Mouse (Mus musculus): ENCODE data around the gene Lrrc46. TPM values are rescaled to one million over a fixed set of nuclear protein-coding genes. Genes with fewer than 3 reads are reported as not detected.

Gene Lrrc46
- total RNA-seq, 2 experiments from 2014 or later, result 0.74 to 0.94 TPM

DNA sequence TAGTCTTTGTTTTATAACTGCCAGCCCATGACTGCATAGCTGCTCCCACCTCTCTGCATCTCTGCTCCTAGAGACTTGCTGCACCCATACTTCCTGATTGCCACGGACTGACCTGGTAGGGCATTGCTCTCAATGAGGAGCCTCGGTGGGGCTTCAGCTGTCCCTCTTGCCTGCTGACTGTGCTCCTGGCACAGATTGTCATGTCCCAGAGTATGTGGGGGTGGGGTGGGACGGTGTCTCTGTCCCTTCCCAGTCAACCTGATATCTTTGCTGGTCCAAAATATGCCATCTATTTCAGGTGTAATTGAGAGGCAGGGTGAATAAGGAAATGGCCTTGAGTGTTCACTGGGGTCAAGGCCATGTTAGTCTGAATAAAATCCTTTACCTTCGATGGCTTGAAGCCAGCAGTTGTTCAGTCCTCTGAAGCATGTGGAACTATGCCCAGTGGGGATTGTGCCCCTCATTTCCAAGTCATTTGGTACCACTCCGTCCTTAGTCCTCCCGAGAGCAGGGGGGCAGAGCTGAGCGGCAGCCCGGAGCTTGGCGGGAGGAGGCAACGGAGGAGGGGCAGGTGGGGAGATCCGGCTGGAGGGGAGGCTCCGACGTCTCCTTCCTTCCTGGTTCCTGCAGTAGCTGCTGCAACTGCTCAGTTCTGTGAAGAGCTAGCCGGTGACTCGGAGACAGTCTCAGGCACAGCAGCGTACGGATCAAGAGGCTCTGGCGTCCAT lies 9.2 kb upstream of the Lrrc46 start, which contains the start of gene Osbpl7:
Osbpl7 (plus strand) TSS at position 413 of the 728 bp plus-strand sequence.
- DNase-seq (ENCODE audit: low spot score in 2 of 2), result peak; percentile 81 to 82

DNA sequence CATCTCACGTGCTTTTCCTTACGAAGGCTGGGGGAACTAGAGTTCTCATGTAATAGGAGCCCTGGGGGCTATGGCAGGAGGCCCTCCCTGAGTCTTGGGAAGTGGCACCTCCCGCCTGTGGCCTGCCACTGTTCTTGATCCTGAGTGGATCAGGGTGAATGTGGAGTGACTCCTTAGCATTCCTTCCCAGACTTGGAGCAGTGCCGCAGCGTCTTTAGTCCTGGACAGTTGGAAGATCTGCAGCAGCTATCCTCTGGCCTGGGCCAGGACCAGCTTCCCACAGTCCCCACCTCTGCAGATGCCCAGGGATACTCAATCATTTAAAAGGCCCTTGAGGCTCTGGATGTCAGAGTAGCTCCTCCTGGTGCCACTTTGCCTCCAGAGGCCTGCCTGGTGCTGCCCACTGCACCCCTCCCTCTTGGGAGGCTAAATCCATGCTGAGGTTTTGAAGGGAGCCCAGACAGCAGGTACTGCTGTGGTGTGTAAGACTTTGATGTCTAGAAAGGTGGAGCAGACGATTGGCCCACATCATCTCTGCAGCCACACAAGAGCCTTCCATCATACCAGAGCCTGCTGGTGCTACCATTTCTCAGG lies 8.4 kb upstream of the Lrrc46 start:
- DNase-seq (ENCODE audit: low spot score in 2 of 2), result no peak

DNA sequence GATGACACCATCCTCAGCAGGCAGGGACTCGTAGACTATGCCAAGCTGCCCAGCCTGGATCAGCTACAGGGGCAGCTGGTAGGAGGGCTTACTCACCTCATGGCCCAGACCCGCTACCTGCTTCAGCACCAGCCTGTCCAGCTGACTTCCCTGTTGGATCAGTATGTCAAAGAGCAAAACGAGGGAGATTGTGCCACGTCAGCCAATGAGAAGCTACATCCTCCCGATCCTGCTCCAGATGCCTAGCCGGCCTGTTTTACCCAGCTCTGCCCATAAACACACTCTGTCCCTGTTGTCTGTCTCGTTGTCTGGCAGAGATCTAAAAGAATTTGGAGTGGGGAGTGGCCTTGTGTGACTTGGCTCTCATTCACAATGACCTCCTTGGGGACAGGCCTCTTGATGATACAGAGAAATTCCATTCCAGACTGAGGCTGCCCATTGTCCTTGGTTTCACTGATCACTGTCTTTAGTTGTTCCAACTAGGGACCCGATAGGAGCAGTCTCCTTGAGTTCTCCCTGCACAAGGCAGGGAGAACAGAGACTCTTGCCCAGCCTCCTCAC lies 7.0 kb upstream of the Lrrc46 start:
- no peak for DNase-seq (ENCODE audit: low spot score in 2 of 2)

DNA sequence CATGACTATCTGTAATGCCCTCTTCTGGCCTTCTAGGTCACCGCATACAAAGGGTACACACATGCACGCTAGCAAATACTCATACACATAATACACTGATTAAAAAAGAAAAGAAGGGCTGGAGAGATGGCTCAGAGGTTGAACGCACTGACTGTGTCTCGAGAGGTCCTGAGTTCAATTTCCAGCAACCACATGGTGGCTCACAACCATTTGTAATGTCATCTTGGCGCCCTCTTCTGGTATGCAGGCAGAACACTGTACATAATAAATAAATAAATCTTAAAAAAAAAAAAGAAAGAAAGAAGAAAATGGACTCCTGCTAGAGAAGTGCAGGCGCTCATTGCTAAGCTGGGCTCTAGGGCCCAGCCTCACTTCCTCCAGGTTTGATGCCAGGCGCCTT lies 4.7 kb upstream of the Lrrc46 start:
- no peak for DNase-seq (ENCODE audit: low spot score in 2 of 2)

DNA sequence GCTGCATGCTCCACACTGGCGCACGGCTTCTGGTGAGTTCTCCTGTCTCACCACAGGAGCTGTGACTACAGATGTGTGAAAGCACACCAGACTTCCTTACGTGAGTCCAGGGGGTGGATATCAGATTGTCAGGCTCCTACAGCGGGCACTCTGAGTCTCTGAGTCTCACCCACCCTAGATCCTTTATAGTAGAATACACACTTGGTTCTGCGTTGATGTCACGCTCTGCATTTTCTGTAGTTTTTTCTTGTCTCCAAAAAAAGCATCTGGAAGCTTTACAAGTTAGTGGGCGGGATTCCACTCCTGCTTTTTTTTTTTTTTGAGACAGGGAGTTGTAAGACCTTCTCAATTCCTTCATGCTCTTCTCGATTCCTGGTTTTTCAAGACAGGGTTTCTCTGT lies 3.7 kb upstream of the Lrrc46 start:
- DNase-seq (ENCODE audit: low spot score in 2 of 2), result no peak

DNA sequence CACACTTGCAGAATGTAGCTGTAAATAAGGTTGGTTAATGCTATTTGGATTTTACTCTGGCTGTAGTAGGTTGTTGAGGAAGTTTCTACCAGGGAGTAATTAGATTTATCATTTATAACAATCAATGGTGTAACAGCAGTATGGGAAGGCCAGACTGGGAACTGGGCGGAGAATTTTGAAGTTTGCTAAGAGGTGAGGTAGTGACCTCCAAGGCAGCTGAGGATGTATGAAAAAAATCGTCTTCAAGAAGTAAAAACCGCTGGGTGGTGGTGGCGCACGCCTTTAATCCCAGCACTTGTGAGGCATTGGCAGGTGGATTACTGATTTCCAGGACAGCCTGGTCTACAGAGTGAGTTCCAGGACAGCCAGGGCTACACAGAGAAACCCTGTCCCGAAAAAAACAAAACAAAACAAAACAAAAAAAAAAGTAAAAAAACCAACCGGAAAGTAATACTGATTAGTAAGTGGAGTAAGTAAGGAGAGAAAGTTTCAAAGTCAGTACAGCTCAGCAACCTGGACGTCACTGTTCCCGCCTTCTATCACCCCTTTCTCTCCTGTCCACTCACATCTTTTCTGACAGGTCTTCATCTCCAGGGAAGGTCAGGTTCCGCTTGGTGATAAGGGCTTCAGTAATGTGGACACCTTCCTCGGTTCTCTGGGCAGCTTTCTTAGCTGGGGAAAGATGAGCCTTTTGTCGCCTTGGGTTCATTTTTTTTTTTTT lies 746 bp downstream of the Lrrc46 start:
- no peak for DNase-seq (ENCODE audit: low spot score in 2 of 2)

DNA sequence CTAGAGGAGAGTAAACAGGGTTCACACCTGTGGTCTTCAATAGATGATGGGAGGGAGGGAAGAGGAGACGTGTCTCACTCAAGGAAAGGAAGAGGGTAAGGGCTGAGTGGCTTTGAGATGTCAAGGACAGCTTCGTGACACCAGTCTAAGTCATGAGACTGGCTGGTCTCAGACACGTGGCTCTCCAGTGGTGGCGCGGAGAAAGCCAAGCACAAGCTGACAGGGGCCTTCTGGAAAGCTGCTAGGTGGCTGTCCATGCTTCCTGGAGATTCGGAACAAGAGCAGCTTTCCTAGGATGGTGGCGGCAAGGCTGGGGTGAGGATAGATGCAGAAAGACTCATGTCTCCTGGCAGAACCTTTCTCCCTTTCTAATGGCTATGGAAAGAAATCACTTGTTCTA lies 2.3 kb downstream of the Lrrc46 start:
- no peak for DNase-seq (ENCODE audit: low spot score in 2 of 2)

DNA sequence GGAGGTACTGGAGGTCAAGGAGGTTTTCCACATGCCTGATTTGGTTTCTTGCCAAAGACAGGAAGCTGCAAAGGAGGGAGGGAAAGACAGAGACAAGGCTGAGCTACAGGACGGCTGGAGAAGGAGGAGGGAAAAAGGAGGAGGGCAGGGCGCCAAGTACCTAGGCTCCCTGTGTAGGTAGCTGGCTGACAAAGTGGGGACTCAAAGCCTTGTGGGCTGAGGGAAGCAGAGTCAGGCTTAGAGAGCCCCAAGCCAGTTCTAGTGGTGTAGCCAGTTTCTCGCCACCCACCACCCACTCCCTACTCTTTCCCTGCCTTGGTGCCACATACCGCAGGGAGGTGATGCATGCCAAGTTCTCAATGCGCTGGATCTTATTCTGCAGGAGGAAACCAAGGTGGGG lies 5.1 kb downstream of the Lrrc46 start:
- no peak for DNase-seq (ENCODE audit: low spot score in 2 of 2)

DNA sequence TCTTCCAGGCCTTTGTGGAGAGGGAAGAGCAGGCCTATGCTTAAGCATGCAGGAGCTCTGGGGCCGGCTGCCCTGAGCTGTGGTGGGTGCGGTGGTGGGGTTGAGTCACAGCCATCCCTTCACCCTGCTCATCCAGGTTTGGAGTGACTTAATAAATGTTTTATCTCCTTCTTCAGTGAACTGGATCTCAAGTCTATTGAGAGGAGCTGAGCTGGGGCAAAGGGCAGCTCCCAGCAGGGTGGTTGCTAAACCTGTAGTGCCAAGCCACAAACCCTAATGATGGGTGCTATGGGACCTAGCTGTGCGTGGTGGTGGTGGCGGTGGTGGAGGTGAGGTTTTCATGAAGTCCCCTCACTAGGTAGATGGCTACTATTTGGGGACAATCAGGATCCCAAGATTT lies 7.4 kb downstream of the Lrrc46 start:
- DNase-seq (ENCODE audit: low spot score in 2 of 2), result no peak

DNA sequence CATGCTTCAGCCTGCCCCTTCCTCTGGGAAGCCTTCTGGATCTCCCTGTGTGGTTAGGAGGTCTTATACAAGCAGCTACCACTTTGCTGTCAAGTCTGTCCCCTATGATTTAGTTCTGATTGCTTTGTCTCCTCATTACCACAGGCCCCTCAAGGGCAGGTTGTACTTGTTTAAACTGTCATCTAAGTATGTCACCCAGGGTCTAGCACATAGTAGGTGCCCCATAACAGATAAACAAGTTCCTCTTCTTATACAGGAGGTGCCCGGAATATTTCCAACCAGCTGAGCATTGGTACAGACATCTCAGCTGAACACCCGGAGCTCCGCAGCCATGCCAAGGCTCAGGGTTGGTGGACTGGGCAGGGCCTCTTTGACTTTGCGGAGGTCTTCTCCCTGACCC lies 8.7 kb downstream of the Lrrc46 start:
- no peak for DNase-seq (ENCODE audit: low spot score in 2 of 2)

DNA sequence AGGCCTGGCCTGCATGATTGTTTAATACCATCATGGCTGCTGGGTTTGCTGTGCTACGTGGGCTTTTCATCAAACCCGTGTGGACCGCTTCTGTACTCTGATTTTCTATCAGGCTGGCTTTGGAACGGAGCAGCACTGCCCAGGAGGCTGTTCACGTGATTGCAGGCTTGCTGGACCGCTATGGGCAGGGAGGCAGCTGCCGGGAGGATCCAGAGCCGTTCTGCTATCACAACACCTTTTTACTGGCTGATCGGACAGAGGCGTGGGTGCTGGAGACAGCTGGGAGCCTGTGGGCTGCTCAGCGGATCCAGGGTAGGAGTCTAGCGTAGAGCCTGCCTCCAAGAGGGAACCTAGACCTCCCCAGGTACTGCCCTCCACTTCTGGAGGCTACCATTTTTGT lies 9.2 kb downstream of the Lrrc46 start:
- no peak for DNase-seq (ENCODE audit: low spot score in 2 of 2)

DNA sequence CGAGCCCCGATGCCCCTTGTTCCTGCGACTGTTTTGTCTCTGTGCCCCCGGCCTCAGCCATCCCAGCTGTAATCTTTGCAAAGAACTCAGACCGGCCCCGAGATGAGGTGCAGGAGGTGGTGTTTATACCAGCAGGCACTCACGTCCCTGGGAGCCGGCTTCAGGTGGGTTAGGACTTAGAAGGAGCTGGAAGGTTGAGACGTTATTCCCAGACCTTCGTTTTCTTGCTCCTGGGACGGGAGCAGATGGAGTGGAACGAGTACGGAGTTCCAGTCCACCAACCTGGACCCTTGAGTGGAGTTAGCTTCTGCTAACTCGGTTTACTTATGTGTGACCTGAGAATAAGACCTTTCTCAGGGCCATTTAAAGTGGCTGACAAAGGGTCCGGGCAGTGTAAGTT lies 10.8 kb downstream of the Lrrc46 start:
- no peak for DNase-seq (ENCODE audit: low spot score in 2 of 2)

DNA sequence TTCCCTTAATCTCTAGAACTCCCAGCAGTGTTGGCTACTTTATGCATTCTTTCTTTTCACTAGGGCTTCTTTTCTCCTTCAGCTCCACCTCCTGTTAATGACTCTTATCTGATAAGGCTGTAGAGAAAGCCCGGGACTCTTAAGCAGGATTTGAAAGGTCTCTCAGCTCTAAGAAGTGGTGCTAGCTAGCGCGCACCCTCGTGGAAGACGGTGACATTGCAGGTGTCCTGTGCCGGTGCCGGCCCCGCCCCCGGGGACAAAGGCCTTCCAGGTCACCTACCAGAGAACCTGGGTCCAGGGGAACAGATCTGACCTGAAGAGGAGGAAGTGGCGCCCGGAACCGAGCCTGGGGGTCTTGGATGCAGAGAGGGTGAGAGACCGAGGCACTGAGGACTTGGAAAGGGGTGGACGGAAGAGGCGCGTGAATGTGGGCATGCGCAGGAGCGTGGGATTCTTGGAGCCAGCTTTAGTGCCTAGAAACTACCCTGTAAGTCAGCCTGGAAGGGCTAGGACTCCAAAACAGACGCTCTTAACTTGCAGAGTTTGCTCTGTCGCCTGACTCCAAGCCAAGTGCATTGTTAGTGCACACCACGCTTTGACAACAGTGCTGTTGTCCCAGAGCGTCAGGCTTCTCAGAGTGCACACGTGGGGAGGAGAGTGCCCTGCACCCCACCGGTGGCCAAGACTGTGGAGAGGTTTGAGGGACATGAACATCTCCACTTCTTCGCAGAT lies 11.4 kb downstream of the Lrrc46 start, which contains the start of gene Scrn2:
Scrn2 (plus strand) TSS at position 253 of the 732 bp plus-strand sequence.
- DNase-seq (ENCODE audit: low spot score in 2 of 2), result peak; percentile 66 to 84

DNA sequence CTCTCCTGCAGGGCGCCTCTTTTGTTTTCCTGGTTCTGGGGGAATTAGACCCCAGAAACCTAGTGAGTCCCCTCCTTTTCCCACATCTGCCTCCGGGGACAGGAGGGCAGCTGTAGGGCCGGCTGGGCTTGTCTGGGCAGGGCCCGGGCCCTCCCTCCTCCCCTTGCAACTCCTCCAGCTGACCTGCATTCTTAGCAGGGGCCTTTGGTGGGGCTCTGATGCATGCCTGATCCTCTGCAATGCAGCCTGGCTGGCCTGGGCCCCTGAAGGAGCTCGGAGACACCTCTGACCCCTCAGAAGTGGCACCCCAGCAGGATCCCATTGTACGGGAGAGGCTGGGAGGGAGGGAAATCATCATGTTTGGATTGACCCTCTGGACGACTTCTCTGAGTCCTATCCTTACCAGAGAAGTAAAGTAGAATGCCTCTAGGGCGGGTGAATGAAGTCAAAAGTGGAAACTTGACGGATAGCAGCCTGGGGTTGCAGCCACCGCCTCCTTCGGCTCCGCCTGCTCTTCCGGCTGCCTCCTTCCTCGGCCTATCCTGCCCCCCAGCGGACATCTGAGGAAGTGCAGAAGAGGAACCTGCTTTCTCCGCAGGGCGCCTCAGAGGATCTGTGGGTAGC lies 15.4 kb downstream of the Lrrc46 start:
- DNase-seq (ENCODE audit: low spot score in 2 of 2), result peak; percentile 65 to 82

DNA sequence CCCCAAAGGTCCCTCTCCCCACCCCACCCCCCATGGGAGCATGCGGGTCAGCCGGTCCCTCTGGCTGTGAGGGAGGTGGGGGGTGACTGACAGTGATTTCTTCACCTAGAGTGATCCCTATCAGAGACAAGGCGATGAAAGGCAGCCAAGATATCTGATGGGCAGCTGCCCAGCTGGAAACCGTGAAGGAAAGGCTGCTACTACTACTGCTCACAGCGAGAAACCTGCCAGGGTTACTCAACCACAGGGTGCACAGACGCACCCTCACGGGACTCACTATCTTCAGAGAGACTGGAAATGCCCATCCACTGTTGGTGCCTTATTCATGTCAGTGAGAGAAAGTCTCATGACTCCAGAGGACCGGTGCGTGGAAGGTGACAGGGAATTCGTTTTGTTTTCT lies 16.2 kb downstream of the Lrrc46 start:
- DNase-seq (ENCODE audit: low spot score in 2 of 2), result no peak

DNA sequence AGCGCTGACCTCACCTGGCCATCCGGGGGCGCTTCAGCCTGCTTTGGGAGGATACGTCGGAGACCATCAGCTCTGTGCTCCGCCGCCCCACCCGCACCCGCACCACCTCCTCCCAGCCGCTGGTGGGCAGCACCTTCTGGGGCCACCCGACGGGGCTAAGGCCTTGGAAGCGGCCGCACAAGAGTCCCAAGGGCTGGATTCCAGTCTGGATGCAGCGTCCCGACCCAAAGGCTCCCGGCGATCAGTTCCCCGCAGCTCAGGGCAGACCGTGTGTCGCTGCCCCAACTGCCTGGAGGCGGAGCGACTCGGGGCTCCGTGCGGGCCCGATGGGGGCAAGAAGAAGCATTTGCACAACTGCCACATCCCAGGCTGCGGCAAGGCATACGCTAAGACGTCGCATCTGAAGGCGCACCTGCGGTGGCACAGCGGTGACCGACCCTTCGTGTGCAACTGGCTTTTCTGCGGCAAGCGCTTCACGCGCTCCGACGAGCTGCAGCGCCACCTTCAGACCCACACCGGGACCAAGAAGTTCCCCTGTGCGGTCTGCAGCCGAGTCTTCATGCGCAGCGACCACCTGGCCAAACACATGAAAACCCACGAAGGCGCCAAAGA lies 19.2 kb downstream of the Lrrc46 start:
- peak; percentile 30 to 55 for DNase-seq (ENCODE audit: low spot score in 2 of 2)

DNA sequence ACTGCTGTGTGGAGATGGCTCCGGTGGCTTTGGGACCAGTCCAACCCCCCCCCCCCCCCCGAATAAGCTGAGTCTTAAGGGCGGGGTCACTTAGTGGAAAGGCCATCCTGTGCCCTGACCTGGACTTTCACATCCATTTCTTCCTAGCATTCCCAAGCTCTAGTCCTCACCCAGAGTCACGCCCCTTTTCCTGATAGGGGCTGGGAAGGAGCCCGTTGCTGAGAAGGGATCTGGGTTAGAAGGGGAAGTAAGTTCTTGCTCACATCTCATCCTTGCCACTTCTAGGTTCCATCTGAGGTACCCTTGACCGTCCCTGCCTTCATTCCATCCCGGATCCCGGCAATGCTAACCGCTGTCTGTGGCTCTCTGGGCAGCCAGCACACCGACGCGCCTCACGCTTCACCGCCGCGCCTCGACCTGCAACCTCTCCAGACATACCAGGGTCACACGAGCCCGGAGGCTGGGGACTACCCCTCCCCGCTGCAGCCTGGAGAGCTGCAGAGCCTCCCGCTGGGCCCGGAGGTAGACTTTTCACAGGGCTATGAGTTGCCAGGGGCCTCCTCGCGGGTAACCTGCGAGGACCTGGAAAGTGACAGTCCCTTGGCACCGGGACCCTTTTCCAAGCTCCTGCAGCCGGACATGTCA lies 20.0 kb downstream of the Lrrc46 start:
- DNase-seq (ENCODE audit: low spot score in 2 of 2), result no peak

DNA sequence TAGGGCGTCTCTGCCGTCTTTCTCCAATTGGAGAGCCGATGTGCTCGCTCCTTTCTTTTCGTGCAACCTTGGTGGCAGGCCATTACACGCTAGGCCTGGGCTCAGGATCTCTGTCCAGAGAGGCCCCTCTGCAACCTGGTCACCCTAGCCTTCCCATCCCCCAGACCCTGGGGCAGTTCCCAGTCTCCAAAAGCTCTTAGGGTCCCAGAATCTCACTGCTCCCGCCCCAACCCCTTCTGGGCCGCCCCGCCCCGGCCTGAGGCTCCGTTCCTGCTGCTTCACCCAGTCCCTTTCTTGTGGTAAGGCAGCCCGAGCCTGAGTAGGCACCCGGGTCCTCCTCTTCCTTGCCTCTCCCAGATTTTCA lies 21.9 kb downstream of the Lrrc46 start:
- no peak for DNase-seq (ENCODE audit: low spot score in 2 of 2)

DNA sequence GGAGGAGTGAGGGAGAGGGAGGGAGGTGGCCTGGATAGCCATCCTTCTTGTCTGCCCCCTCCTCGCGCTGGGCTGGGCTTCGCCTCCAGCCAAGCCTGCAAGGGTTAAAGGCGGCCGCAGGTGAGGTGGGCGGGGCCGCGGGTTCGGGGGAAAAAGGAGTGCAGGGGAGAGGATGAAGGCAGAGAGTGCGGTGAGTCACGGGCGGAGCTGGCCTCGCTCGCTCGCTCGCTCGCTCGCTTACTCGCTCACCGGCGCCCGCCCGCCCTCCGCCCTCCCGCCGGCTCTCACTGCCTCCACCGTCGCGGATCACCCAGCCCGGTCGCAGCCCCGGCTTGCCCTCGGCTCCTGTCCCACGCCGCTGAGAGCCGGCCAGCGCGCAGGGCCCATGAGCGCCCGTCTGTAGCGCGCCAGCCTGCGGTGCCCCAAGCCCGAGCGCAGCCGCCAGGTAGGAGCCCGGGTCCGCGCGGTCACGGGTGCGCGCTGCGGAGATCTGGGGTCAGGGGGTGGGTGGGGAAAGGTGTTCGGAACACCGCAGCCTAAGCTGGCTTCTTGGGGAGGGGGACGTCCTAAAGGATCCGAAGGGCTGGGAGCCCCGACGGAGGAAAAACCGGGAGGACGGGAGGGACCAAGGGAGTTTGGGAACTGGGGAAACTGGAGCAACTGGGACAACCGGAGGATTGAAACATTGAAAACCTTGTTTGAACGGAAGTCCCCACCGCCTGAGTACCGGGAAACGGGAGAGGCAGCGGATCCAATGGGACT lies 22.4 kb downstream of the Lrrc46 start:
- DNase-seq (ENCODE audit: low spot score in 2 of 2), result no peak
